Mouse (Mus musculus): ENCODE measurements around the gene Bcl2l13.
A peak's percentile ranks its signal among the peaks of the same experiment; 100 is the strongest.

- no peak for TF ChIP-seq CTCF (IDR thresholded peaks at IDR 0.05; ENCODE audit: extremely low read depth, insufficient read depth, low read length)
- TF ChIP-seq POLR2A (IDR thresholded peaks at IDR 0.05; ENCODE audit: extremely low read depth, insufficient read depth, low read length) = peak; percentile 49; the same call in 1 of the 2 replicates
Observed at GRCm38 (mm10) chr6:120835474-120836374, at the start of gene Bcl2l13.

Measured in cortical plate, adult 2 months (tissue).